9 mouse cellular contexts compared by ENCODE assay signal in the genomic region with DNA sequence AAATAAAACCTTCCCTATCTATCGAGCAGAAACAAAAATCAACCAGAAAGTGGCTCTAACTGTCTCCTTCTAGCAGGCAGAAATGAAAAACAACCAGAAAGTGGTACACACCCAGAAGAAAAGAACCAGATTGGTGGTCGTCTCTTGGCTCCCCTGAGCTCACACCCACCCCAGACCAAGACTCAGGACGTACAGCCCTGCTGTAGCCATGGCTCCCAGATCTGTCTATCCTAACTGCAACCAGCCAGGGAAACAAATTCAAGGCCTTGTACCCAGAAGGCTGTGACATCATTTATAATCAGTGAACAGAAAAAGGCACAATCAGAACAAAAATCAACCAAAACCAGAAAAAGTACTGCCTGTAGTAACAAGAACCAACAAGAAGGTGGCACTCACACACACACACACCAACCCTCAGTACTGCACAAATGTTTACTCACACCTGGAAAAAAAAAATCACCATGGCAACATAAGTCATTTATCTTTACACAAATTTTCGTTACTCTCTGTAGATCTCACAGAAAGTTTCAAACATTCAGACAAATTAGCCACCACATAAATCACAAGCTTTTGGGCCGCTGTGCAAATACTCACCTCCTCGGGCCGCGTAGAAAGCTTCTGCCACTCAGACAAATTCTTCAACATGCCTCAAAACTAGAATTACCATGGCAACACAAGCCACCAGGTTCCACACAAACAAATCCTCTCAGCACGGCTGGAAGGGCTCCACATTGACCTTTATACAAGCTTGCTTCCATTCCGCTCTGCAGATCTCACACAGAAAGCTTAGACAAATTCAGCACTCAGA.
DNase-seq lines count a peak whose midpoint lies in the region; ATAC-seq lines count a peak whose summit lies in the region.
"Had no signal": no experiment of that assay in that cellular context is flagged by ENCODE, and none has a peak within 500 bp of the region (broad histone marks: within the 10 kb centered on the region; RNA-seq: fewer than 3 reads in every experiment).

No protein-coding gene starts in this region.

- no peaks in the 10 kb centered on the region for H3K9me3 ChIP-seq in midbrain, embryonic 15.5 days
- H3K9me3 ChIP-seq: megakaryocyte, embryonic 14.5 days had no signal

- no peaks in the 10 kb centered on the region for H3K36me3 ChIP-seq in midbrain, embryonic 15.5 days (replicated peaks)

- peak overlapping the region; percentile 24 for H3K4me2 ChIP-seq in midbrain, embryonic 15.5 days

- peak; percentile 91 for ATAC-seq in midbrain, embryonic 15.5 days (replicated peaks)

- H3K9ac ChIP-seq in midbrain, embryonic 15.5 days = no peak overlapping the region

- DNase-seq in adrenal gland, adult (ENCODE audit: inconsistent age in 2 of 2, low spot score in 1 of 2) = peak; percentile 15 to 67
- DNase-seq in adrenal gland, adult 18-20 months (ENCODE audit: low spot score in 2 of 2) = no peak
- peak; percentile 11 for DNase-seq in right cerebral cortex, postnatal 25 days
- DNase-seq in right cerebral cortex, postnatal 4 days = no peak
- peak; percentile 12 for DNase-seq in induced T-regulatory cell, adult 2 months (ENCODE audit: low read depth)
- no peak for DNase-seq in cerebellum, adult 9-11 months
- no peak for DNase-seq in urinary bladder, postnatal 10 days (ENCODE audit: low spot score)

- peaks cover 16% of the 10 kb centered on the region for H3K4me1 ChIP-seq in midbrain, embryonic 15.5 days
- H3K4me1 ChIP-seq: megakaryocyte, embryonic 14.5 days had no signal

- WGBS in midbrain, embryonic 15.5 days = 23% methylated on average over 10 of the region's 10 CpGs

- H3K27ac ChIP-seq in midbrain, embryonic 15.5 days = peak overlapping the region; percentile 72

- no peak overlapping the region for H3K4me3 ChIP-seq in midbrain, embryonic 15.5 days
- H3K4me3 ChIP-seq: megakaryocyte, embryonic 14.5 days had no signal

- H3K27me3 ChIP-seq in midbrain, embryonic 15.5 days (replicated peaks) = no peaks in the 10 kb centered on the region
- H3K27me3 ChIP-seq: megakaryocyte, embryonic 14.5 days had no signal

Comparison
In these comparisons a context has a peak if more than half of its experiments do, and no peak if none do; other contexts are left out.
1. DNase-seq: peak in adrenal gland, adult (2 of 2), right cerebral cortex, postnatal 25 days (single experiment) and induced T-regulatory cell, adult 2 months (single experiment); none in adrenal gland, adult 18-20 months (0 of 2), right cerebral cortex, postnatal 4 days (single experiment), cerebellum, adult 9-11 months (single experiment) and urinary bladder, postnatal 10 days (single experiment).